In the genomic region with DNA sequence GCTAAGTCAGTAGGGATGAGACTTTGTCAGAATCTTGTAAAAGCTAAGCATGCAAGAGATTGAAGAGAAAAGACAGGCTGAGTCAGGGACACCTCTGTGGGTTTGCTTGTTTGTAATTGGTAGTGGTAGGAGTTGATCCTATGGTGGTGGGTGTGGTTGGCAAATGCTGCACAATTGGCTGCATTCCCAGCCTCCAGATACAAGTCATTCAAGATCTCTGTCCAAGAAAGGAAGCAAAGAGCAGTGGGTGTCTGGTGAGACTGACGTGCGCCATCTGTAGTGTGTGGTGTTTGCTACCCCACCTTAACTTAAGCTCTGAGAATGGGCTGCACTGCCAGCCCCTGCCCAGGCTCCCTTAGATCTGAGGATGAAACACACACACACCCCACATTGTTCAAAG, we compare ENCODE assay signal across 15 mouse cellular contexts. TPM values are rescaled to one million over a fixed set of nuclear protein-coding genes. Genes with fewer than 3 reads are reported as not detected.
A peak's percentile ranks its signal among the peaks of the same experiment; 100 is the strongest.
DNase-seq lines count a peak whose midpoint lies in the region; ATAC-seq and TF ChIP-seq lines count a peak whose summit lies in the region.
"Had no signal": no experiment of that assay in that cellular context is flagged by ENCODE, and none has a peak within 500 bp of the region (broad histone marks: within the 10 kb centered on the region; RNA-seq: fewer than 3 reads in every experiment).

No protein-coding gene starts in this region.

- TF ChIP-seq POLR2A in cerebellum, adult 2 months (IDR thresholded peaks at IDR 0.05; ENCODE audit: borderline replicate concordance, insufficient read depth, low read length): no peak

- 93% methylated on average over 2 of the region's 2 CpGs for WGBS in midbrain, embryonic 10.5 days
- WGBS in cerebellum, adult 2 months: 50% methylated on average over 2 of the region's 2 CpGs

- no peaks in the 10 kb centered on the region for H3K4me1 ChIP-seq in midbrain, embryonic 10.5 days
- H3K4me1 ChIP-seq in cerebellum, adult 2 months (ENCODE audit: control insufficient read depth, insufficient read depth, low read length): no peaks in the 10 kb centered on the region
- H3K4me1 ChIP-seq: embryonic facial prominence, embryonic 13.5 days; heart, embryonic 13.5 days; liver, embryonic 15.5 days; stomach, embryonic 15.5 days had no signal

- no peak for TF ChIP-seq CTCF in cerebellum, adult 2 months (IDR thresholded peaks at IDR 0.05; ENCODE audit: borderline replicate concordance, insufficient read depth, low read depth, low read length)

- H3K27ac ChIP-seq in midbrain, embryonic 10.5 days (replicated peaks): no peak overlapping the region
- H3K27ac ChIP-seq in cerebellum, adult 2 months (ENCODE audit: insufficient read depth, low read length): no peak overlapping the region
- H3K27ac ChIP-seq: embryonic facial prominence, embryonic 13.5 days; heart, embryonic 13.5 days; hindbrain, postnatal 0 days; liver, embryonic 15.5 days; stomach, embryonic 15.5 days had no signal

- no peaks in the 10 kb centered on the region for H3K27me3 ChIP-seq in midbrain, embryonic 10.5 days (ENCODE audit: low read depth, poor library complexity, severe bottlenecking)
- no peaks in the 10 kb centered on the region for H3K27me3 ChIP-seq in cerebellum, adult 2 months (ENCODE audit: control insufficient read depth, insufficient read depth, low read length)
- H3K27me3 ChIP-seq: embryonic facial prominence, embryonic 13.5 days; heart, embryonic 13.5 days; liver, embryonic 15.5 days; stomach, embryonic 15.5 days had no signal

- peaks cover 93% of the 10 kb centered on the region for H3K36me3 ChIP-seq in midbrain, embryonic 10.5 days

- H3K4me3 ChIP-seq in midbrain, embryonic 10.5 days: no peak overlapping the region
- no peak overlapping the region for H3K4me3 ChIP-seq in cerebellum, adult 2 months (replicated peaks; ENCODE audit: insufficient read depth, low read depth, low read length)
- H3K4me3 ChIP-seq: embryonic facial prominence, embryonic 13.5 days; heart, embryonic 13.5 days; liver, embryonic 15.5 days; stomach, embryonic 15.5 days had no signal

- H3K9me3 ChIP-seq in midbrain, embryonic 10.5 days (replicated peaks): peaks cover 5% of the 10 kb centered on the region; the same call in 1 of the 2 replicates
- H3K9me3 ChIP-seq: embryonic facial prominence, embryonic 13.5 days; heart, embryonic 13.5 days; liver, embryonic 15.5 days; stomach, embryonic 15.5 days had no signal

- ATAC-seq in megakaryocyte progenitor cell, adult 5-6 weeks (replicated peaks; ENCODE audit: poor library complexity): peak; percentile 73
- ATAC-seq: forebrain, postnatal 0 days; hindbrain, postnatal 0 days had no signal

- peak; percentile 81 for DNase-seq in NIH3T3 (ENCODE audit: low read depth)
- peak; percentile 35 to 50 for DNase-seq in frontal cortex, postnatal 10 days (ENCODE audit: low spot score in 2 of 2)
- DNase-seq in left cerebral cortex, adult 11 months (ENCODE audit: low spot score): peak; percentile 51
- no peak for DNase-seq in midbrain, embryonic 10.5 days (ENCODE audit: low spot score)
- DNase-seq in yolk sac, embryonic 10.5 days (ENCODE audit: low spot score): no peak
- DNase-seq in cerebellum, adult 2 months: no peak
- DNase-seq: cerebellum, adult 11 months; forebrain, postnatal 0 days; kidney, postnatal 10 days had no signal

RNA-seq across cellular contexts. Expression of a gene that starts 19.5 kb away (rescaled TPM):
- total RNA-seq in megakaryocyte progenitor cell, adult 5-6 weeks (2015): 10.2 and 13.4 TPM in 2 replicates
- 35.6 and 35.9 TPM in 2 replicates for total RNA-seq in megakaryocyte progenitor cell, adult 5-6 weeks (2017)
- 53.8 and 56.2 TPM in 2 replicates for polyA plus RNA-seq in midbrain, embryonic 10.5 days (2016; fragmentation: Nextera tagmentation; extraction: Ambion mirVana)
- 15.5 and 16.2 TPM in 2 replicates for polyA plus RNA-seq in cerebellum, adult 2 months (2012; rRNA removed)

RNA-seq across cellular contexts. Expression of a gene that starts 43.6 kb away (rescaled TPM):
- total RNA-seq in megakaryocyte progenitor cell, adult 5-6 weeks (2015): not detected in 2 replicates
- not detected in 2 replicates for total RNA-seq in megakaryocyte progenitor cell, adult 5-6 weeks (2017)
- polyA plus RNA-seq in midbrain, embryonic 10.5 days (2016; fragmentation: Nextera tagmentation; extraction: Ambion mirVana): 0.10 TPM in 1 of 2 replicates, not detected in the other
- 5.7 and 6.2 TPM in 2 replicates for polyA plus RNA-seq in cerebellum, adult 2 months (2012; rRNA removed)
- total RNA-seq: hindbrain, postnatal 0 days had no signal
- polyA plus RNA-seq: embryonic facial prominence, embryonic 13.5 days; heart, embryonic 13.5 days; liver, embryonic 15.5 days; stomach, embryonic 15.5 days had no signal

Comparison
In these comparisons a context has a peak if more than half of its experiments do, and no peak if none do; other contexts are left out.
1. DNase-seq: peak in NIH3T3 (single experiment), frontal cortex, postnatal 10 days (2 of 2) and left cerebral cortex, adult 11 months (single experiment); none in midbrain, embryonic 10.5 days (single experiment), yolk sac, embryonic 10.5 days (single experiment) and cerebellum, adult 2 months (0 of 2).